Mouse (Mus musculus) stomach, postnatal 0 days (tissue): ENCODE data around the gene Lamc3.

ENCODE experiments used
- CTCF ChIP-seq: IDR thresholded peaks from 2 replicates; pipeline ENCODE4 v1.5.1; 2016; ENCODE audit warnings: antibody characterized with exemption, low read depth, mild to moderate bottlenecking, moderate library complexity
- EP300 ChIP-seq: optimal IDR thresholded peaks from 2 replicates; pipeline ENCODE3; 2016; ENCODE audit warnings: antibody characterized with exemption

GRCm38 (mm10) chr2:31869692-31870091 is 17.4 kb upstream of the Lamc3 start:
- no peak for TF ChIP-seq CTCF
- no peak for TF ChIP-seq EP300
